Mouse (Mus musculus): ENCODE results near the gene Prr13.

Gene Prr13

DNA sequence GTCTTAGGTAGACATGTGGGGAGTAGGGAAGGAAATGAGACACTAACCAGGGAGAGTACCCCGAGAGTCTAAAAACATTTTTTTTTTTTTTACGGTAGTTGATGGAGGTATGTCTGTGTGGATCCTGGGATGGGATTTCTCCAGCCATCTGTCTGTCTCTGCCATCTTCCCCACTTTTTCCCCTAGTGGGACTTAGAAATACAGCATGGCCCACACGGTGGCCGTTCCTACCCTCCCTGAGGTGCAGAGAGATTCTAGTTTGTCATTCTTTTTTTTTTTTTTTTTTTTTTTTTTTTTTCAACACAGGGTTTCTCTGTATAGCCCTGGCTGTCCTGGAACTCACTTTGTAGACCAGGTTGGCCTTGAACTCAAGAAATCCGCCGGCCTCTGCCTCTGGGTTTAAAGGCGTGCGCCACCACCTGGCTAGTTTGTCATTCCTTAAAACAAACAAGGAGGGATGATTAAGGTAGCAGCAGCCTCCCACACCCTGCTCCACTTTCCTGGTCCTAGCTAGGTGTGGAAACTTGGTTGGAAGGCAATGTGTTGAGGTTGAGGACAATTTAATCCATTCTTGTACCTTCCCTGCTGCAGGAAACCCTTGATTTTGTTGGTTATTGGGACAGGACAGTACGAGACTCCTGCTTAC, 2.7 kb downstream of the Prr13 start:
- DNase-seq, result no peak

DNA sequence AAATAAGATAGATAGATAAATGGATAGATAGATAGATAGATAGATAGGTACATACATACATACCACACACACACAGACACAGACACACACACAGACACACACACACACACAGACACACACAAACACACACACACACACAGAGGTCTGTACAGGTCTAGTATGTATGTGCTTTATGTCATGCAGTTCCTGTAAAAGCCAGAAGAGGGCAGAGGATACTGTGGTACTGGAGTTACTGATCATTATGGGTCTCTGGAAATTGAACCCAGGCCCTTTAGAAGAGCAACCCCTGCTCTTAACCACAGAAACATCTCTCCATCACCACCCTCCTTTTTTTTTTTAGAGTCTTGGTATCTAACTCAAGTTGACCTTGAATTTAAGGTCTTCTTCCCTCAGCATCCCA, 4.8 kb downstream of the Prr13 start:
- peak; percentile 62 for DNase-seq

DNA sequence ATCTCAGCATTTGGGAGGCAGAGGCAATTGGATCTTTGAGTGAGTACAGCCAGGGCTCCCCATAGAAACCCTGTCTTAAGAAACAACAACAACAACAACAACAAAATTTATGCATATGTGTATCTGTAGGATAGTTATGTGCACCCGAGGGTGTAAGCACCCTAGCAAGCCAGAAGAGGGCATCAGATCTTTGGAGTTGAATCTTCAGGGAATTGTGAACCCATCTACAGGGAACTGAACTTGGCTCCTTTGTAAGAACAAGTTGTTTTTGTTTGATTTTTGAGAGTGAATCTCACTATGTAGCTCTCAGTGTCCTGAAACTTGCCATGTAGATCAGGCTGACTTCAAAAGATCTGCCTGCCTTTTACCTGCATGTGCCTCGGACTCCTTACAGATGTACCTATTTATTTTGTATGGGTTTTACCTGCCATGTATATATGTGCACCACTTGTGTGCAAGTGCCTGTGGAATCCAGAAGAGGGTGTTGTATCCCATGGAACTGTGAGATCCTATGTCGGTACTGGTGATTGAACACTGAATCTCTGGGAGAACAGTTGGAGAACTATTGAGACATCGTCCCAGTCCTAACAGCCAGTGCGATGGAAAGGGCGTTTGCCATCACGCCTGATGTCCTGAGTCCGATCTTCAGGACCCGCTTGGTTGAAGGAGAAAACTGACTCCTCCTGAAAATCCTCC, 10.0 kb downstream of the Prr13 start:
- no peak for DNase-seq

DNA sequence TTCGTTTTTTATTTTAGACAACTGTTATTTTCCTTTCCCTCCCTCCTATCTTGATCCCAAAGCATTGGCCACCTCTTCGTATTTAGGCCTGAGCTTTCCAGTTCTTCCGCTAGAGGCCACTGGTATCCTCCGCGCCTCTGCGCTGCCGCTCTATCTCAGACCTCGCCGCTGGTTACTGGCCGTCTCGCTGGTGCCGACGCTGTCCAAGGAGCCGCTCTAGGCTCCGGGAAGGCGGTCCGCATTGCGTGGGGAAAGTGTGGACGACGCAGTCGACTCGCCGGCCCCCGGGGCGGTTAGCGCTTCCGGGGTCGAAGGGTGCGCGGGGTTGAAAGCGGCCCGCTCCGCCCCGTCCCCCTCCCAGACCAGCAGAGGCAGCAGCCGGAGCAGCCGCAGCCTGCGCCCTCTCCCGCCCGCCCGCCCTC, 11.4 kb downstream of the Prr13 start, which contains the start of gene Pcbp2:
TSS of gene Pcbp2 (plus strand) at position 357 of the 422 bp plus-strand sequence.
- DNase-seq, result peak; percentile 99

GRCm38 (mm10) chr15:102470605-102471294, 11.9 kb downstream of the Prr13 start:
- peak; percentile 94 for DNase-seq

DNA sequence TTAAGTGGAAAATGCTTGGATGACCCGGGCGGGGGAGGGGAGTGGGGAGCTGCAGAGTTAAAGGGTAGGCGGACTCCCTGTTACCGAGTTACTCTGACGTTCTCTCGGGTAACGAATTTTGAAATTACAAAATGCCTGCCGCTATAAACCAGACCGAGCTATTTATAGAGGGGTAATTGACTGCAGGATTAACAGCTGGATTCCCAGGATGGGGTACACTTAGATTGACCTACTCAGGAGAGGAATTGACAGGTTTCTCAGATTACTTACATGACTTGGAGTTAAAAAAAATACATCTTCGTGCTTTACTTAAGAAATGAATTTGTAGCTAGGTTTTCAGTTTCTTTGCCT, 12.4 kb downstream of the Prr13 start:
- no peak for DNase-seq

GRCm38 (mm10) chr15:102471727-102472126, 12.9 kb downstream of the Prr13 start:
- DNase-seq, result no peak

DNA sequence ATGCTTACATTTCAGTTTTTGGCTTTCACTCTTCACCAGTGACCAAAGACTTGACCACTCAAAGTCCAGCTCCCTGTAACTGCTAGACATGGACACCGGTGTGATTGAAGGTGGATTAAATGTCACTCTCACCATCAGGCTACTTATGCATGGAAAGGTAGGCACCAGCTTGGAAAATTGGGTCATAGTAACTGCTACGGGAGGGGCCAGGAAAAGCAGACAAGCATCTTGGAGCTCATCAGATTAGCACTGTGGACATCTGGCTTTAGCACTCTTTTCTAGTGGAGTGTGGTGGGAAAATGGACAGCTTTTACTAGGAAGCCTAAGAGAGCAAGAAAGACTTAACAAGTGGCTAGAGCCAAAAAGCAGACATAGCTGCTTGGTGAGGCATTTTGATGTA, 14.4 kb downstream of the Prr13 start:
- DNase-seq, result peak; percentile 81

GRCm38 (mm10) chr15:102474520-102474919, 15.7 kb downstream of the Prr13 start:
- DNase-seq, result no peak

DNA sequence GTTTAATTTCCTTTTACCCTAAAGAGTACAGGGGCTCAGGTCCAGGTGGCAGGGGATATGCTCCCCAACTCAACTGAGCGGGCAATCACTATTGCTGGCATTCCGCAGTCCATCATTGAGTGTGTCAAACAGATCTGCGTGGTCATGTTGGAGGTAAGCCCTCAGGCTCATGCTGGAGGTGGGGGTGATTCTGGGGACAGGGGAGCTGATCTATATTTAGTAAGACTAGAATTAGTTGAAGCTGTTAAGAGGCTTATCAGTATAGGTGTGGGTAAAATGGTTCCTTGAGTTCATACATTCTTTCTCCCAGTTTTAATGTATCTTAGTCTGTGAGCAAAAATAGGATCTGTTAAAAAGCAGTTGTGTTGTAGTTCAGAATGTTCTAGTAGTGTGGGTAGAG, 24.3 kb downstream of the Prr13 start:
- peak; percentile 40 for DNase-seq

DNA sequence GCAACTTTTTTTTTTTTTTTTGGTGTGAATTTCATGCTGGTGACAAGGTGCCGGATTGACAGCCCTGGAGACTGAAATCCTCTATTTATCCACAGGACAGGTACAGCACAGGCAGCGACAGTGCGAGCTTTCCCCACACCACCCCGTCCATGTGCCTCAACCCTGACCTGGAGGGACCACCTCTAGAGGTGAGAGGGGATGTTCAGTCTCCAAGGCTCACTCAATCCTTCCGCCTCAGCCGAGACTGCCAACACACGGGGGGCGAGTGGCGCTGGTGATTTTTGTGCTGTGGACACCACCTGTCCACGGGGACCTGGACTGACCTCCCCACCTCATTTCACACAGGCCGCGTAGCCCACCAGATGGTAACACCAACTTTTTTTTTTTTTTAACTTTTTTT, 27.0 kb downstream of the Prr13 start:
- DNase-seq, result no peak

- DNase-seq, result no peak
Observed at GRCm38 (mm10) chr15:102487664-102488063, 28.8 kb downstream of the Prr13 start.

DNA sequence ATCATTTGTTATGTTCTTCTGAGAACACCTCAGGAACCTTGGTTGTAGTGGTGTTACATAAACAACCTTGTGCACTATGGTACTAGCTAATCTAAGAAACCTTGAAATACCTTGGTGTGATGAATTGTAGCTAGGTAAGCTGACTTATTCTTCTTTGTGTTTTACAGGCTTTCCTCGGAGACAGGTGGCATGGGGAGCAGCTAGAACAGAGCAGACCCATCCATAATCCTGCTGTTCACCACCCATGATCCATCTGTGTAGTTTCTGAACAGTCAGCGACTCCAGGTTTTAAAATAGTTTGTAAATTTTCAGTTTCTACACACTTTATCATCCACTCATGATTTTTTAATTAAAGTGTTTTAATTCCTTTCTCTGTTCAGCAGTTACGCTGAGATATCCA, 39.5 kb downstream of the Prr13 start:
- DNase-seq, result no peak

- DNase-seq, result no peak
Observed at GRCm38 (mm10) chr15:102499370-102499769, 40.5 kb downstream of the Prr13 start.

- no peak for DNase-seq
Observed at GRCm38 (mm10) chr15:102499851-102500250, 41.0 kb downstream of the Prr13 start.

GRCm38 (mm10) chr15:102500479-102500878, 41.7 kb downstream of the Prr13 start:
- no peak for DNase-seq

DNA sequence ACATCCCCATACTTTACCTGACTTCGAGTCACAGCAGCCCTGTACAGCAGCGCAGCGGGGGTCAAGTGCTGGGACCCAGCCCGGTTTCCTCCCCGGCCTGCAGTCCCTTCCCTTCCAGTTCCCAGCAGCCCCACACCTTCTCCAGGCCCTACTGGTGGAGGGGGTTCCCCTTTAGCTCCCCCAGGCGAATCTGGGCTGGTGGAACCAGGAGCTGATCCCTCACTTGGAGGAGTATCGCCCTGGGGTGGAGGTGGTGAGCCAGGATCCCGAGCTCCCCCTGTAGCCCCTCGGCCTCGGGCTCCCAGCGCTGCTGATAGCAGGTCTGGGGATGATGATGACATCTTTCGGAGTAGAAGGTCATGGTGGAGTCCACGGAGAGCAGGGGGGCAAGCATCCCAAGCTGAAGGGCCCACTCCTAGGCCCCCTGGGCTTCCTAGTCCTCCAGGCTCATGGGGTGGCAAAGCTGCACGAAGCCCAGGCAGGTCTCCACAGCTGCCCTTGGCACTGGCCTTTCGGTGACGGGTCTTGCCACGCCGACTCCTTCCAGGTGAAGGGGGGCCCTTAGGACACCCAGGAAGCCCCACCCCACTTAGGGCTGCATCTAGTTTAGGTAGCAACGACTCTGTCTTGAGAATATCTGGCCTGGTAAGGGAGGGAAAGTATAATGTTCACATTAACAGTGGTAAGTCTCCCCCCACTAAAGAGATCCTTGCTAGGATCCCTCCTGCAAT, 42.4 kb downstream of the Prr13 start:
- DNase-seq, result no peak

DNA sequence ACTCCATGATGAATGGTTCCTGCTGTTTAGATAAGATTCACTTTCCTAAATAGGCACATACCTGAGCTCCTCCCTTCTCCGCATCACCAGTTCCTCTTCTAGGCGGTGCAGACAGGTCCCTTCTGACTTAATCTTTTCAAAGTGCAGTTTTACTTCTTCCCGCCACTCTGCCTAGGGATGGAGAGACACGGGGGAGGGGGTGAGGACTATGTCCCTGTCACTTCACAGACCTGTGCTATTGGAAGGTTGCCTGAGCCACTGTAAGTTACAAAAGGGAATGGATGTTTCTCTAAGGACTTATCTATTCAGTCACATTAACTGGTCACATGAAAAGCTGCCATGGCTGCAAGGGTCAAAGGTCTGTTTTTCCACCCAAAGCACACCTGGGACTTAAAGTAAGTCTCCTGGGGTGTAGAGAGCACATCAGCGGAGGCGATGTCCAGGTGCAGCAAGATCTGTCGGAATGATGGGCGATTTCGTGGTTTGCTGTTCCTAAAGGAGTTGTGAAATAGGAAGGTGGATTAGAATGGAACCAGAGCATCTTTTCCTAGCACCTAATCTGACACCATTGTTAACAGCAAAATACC, 43.5 kb downstream of the Prr13 start:
- no peak for DNase-seq

DNA sequence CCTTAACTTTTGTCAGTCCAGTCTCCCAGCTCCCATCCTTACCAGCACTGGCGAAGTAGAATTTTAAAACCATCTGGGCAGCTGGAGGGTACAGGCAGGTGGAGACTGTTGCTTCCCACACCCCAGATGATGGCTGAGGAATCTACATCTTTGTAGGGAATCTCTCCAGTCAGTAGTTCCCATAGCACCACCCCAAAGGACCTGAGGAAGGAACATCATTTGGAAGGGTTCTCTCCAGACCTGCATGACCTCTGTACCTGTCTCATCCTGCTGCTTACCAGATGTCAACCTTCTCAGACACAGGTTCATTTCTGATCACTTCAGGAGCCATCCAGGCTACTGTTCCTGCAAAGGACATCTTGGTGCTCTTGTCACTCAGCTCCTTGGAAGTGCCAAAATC, 44.6 kb downstream of the Prr13 start, which contains the start of gene Gm10337:
TSS of gene Gm10337 (plus strand) at position 276 of the 400 bp plus-strand sequence.
- DNase-seq, result no peak

DNA sequence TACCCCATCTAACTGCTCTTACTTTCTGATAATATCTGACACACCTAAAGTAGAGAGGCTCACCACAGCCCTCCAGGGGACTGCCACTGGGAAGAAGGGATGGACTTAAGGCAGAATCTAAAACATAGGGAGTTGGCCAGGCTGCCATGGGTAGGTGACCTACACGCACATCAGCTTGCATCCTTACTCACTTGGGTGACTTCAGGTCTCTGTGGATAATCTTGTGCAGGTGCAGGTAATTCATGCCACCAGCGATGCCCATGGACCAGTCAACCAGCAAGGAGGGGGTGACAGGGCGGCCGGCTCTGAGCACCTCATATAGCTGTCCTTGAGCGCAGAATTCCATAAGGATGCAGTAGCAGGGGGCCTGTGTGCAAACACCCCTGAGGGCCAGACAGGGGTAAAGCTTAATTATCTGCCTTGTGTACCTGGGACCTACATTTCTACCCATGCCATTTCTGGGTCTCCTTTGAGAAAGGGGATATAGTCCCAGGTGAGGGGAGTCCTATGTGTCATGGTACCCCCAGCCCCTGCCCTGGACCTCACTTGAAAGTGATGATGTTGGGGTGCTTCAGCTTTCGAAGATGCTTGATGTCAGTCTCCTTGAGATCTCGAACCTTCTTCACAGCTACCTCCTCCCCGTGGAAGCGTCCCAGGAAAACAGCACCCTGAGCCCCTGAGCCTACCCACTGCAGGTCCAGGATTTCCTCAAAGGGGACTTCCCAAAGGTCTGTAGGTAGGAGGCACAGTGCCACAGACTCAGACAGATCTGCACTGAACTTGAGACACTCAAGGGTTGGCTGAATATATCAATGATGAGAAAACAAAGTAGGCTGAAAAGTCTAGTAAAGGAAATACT, 45.3 kb downstream of the Prr13 start:
- no peak for DNase-seq

GRCm38 (mm10) chr15:102505073-102505769, 46.4 kb downstream of the Prr13 start:
- no peak for DNase-seq

All from retina, postnatal 1 day (tissue).